Mouse (Mus musculus) monocyte, adult 5-6 weeks (primary cell): Measurements from ENCODE around the gene Mesd. TPM values are rescaled to one million over a fixed set of nuclear protein-coding genes. Genes with fewer than 3 reads are reported as not detected.
A peak's percentile ranks its signal among the peaks of the same experiment; 100 is the strongest.

Experiments
- ATAC-seq: fragments of 153-309, 156-312 bp; replicated peaks from 2 replicates; pipeline ENCODE4 v1.8.0; 2017; ENCODE audit warnings: mild to moderate bottlenecking; ENCODE audit not compliant: low TSS enrichment, insufficient number of reproducible peaks, severe bottlenecking, poor library complexity, low FRiP score
- total RNA-seq: library from RNA; stranded (forward); fragments of 200-1000, 200-491, 200-594 nt; gene quantifications from 3 replicates; pipeline ENCODE4 v1.2.3, GENCODE M21; 2017

Gene Mesd
- 14.4 to 59.0 TPM (median 46.0 TPM) in 3 replicates for total RNA-seq

GRCm38 (mm10) chr7:83884021-83884658 lies at the start of gene Mesd, which contains the start of gene Tlnrd1:
Gene Mesd, plus strand, starts transcription at chr7:83884466.
Gene Tlnrd1, minus strand, starts transcription at chr7:83884305.
- peak; percentile 56 for ATAC-seq

DNA sequence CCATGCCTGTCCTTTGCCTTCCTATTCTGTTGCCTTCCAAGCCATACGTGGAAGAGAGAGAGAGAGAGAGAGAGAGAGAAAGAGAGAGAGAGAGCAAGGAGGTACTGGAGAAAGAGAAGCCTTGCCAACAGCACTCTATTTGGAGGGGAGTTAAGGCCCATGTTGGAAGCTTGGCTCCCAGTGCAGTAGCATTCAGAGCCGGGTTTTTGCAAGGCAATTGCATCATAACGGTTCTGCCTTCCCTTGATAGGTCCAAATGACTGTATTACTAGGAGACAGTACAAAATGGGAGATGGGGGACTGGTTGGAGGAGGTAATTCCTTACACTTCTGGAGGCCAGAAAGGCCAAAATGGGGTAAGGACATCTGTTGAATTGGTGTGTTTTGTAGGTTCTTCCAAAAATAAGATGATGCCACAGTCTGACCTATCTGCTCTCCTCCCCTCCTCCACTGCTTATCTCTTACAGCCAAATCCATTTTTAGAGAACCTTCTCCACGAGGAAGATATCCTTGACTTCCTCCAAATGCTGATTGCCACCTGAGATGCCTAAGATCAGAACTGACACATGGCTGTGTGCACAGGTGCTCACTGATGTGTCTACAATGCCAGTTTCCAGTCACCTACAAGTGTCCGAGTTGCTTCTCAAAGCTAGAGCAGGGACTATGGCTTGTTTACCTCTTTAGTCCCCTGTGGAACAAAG lies 45.6 kb upstream of the Mesd start:
- ATAC-seq: no peak

DNA sequence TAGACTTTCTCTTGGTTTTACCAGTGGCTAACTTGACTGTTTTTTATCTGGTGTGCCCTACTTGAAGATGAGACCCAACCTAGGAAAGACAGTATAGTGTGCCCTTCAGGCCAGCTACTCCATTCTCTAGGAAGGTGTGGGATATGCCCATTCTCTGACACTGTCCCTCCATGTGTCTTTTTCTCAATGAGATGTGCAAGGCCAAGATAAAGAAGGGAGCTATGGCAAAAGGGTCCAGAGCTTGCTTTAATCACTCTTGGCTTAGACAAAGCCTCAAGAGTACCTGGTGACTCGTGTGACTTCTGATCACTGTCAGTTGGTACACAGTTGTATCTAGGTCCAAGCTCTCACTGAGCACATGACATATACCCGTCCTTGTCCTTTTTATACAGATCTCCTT lies 44.2 kb upstream of the Mesd start:
- no peak for ATAC-seq

DNA sequence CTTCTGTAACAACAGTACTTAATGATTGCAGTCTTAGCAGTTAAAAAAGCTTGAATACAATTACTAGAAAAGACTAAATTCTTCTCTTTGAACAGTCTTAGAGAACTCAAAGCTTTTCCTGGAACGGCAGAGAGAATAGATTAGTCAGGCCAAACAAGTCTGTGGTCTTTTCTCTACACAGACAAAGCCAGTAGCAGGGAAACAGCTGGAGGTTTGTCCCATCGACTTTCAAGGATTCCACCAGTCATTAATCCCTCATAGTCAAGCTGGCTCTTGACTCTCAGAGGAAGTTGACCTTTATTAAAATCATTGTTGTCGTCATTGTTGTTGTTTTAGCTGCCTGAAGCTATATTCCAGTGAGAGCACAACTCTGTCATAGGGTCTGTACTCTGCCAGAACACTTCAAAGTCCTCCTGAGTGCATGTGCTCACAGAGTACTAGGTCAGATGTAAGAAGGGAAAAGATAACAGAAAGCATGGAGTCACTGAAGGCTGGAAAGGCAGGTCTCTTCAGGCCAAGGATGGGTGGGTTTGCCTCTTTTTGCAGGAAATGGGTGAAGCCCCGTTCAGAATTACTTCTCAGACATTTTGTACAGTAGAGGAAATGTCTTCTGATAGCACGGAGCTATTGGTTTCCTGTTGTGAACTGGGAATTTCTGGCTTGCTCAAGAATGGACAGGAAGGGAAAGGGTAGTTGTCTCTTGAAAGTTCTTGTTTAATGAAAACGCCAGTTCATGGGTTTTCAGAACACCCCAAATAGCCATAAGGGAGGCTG lies 41.6 kb upstream of the Mesd start:
- ATAC-seq: no peak

GRCm38 (mm10) chr7:83844807-83845206 lies 39.5 kb upstream of the Mesd start:
- ATAC-seq: no peak

- ATAC-seq: no peak
Measured at GRCm38 (mm10) chr7:83847187-83848075, 36.8 kb upstream of the Mesd start.

GRCm38 (mm10) chr7:83851569-83852380 lies 32.5 kb upstream of the Mesd start:
- ATAC-seq: no peak

DNA sequence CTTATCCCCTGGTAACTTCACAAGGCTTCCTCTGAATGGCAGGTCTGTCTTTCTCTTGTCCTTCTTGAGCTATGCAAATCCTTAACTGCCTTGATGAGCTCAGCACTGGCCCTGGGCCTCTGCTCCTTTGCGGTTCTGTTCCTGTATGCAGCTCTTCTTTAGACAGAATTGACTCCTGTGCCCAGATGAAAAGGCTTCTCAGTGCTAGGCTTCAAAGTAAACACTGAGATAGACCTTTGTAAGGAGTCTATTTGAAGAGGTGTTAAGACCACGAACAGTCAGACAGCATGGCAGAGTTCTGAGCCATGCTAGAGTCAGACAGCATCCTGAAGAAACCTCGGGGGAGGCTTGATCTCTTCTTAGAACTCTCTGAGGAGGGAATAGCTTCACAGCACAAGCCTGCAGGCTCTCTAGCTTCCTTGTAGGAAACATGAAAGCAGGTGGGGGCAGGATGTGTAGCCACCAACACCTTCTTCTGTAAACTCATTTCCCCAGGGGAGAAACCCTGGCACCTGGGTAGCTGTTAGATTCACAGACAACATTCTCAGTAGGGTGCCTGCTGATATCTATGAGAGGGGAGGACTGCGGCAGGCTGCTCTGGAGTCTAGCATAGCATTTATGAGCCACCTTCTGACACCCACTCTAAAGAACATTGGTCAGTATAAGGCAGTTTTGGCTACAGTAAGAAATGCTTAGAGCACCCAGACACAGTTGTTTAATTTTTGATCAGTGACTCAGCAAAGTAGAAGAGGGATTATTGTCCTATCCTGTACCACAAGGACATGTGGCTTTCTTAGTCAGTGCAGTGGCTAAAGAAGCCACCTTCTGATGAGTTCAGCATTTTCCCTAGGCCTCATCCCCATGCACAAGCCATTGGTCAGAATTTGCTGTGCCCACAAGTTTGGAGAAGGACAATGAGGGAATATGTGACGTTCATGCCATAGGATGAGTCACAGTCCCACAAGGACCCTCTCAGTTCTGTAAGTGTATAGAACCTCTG lies 31.6 kb upstream of the Mesd start:
- ATAC-seq: no peak

DNA sequence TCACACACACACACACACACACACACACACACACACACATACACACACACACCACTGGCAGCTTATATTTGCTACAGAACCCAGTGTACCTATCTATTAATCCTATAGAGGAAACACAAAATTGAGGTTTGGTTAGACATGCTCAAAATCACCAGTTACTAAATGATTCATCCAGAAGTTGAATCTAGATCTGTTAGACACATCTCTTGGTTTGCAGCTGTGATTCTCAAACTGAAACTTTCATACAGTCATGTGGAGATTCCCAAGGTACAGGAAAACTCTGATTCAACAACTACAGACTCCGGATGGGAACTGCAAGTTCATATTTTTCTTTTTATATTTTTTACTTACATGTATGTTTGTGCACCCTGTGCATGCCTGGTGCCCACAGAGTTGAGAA lies 29.1 kb upstream of the Mesd start:
- no peak for ATAC-seq

- ATAC-seq: no peak
Measured at GRCm38 (mm10) chr7:83856353-83857207, 27.7 kb upstream of the Mesd start.

- no peak for ATAC-seq
Measured at GRCm38 (mm10) chr7:83857208-83857488, 27.1 kb upstream of the Mesd start.

GRCm38 (mm10) chr7:83857921-83858320 lies 26.3 kb upstream of the Mesd start:
- no peak for ATAC-seq

GRCm38 (mm10) chr7:83859378-83860083 lies 24.7 kb upstream of the Mesd start:
- peak; percentile 94 for ATAC-seq

- ATAC-seq: 0 out of 2 replicates have a peak, but pooled peaks have one; percentile 55
Measured at GRCm38 (mm10) chr7:83863554-83863953, 20.7 kb upstream of the Mesd start.

- no peak for ATAC-seq
Measured at GRCm38 (mm10) chr7:83868200-83868599, 16.1 kb upstream of the Mesd start.
